Comparison of ENCODE assay signal across 8 mouse cellular contexts in genomic region chr9:96363581-96364140, GRCm38 (mm10). TPM values are rescaled to one million over a fixed set of nuclear protein-coding genes. Genes with fewer than 3 reads are reported as not detected.
DNase-seq lines count a peak whose midpoint lies in the region; ATAC-seq lines count a peak whose summit lies in the region.

No protein-coding gene starts in this region.

- H3K4me3 ChIP-seq in intestine, embryonic 16.5 days (ENCODE audit: low read length) = peak overlapping the region; percentile 82

- H3K36me3 ChIP-seq in intestine, embryonic 16.5 days (ENCODE audit: control insufficient read depth, insufficient read depth, low read length) = no peaks in the 10 kb centered on the region

- H3K27me3 ChIP-seq in intestine, embryonic 16.5 days (replicated peaks; ENCODE audit: control insufficient read depth, insufficient read depth, low read length) = no peaks in the 10 kb centered on the region

- H3K9me3 ChIP-seq in intestine, embryonic 16.5 days (ENCODE audit: control insufficient read depth, low read length) = 0 out of 2 replicates have a peak, but pooled peaks cover 4% of the 10 kb centered on the region

- H3K4me1 ChIP-seq in intestine, embryonic 16.5 days (ENCODE audit: control insufficient read depth, insufficient read depth, low read length) = peaks cover 5% of the 10 kb centered on the region; the same call in 1 of the 2 replicates

- H3K9ac ChIP-seq in intestine, embryonic 16.5 days (ENCODE audit: low read depth, low read length) = peak overlapping the region; percentile 87

- H3K27ac ChIP-seq in intestine, embryonic 16.5 days (ENCODE audit: low read length) = peak overlapping the region; percentile 94

- peak; percentile 77 for ATAC-seq in intestine, embryonic 16.5 days
- peak; percentile 65 for ATAC-seq in megakaryocyte-erythroid progenitor cell, adult 5-6 weeks (replicated peaks; ENCODE audit: low FRiP score, low TSS enrichment, poor library complexity, severe bottlenecking)

- H3K4me2 ChIP-seq in intestine, embryonic 16.5 days (ENCODE audit: low read depth, low read length) = peak overlapping the region; percentile 78

- under 1% methylated on average over 59 of the region's 64 CpGs for WGBS in intestine, embryonic 16.5 days

- DNase-seq in adrenal gland, postnatal 10 days = peak; percentile 85
- peak; percentile 70 for DNase-seq in embryo, embryonic 9.5 days (ENCODE audit: extremely low spot score)
- peak; percentile 55 to 70 for DNase-seq in gastrocnemius, postnatal 4 days (ENCODE audit: low spot score in 2 of 2)
- peak; percentile 59 to 61 for DNase-seq in left cerebral cortex, postnatal 25 days (ENCODE audit: low spot score in 2 of 2)
- peak; percentile 34 to 54 for DNase-seq in right cerebral cortex, postnatal 36 days (ENCODE audit: low spot score in 2 of 2)
- peak; percentile 74 for DNase-seq in yolk sac, embryonic 10.5 days (ENCODE audit: low spot score)

- intact Hi-C loops in left cerebral cortex, postnatal 25 days (cut with DNase I) = loop anchor here (1.0 to 5.0 kb wide), 3 partner anchors 74 to 169 kb away; partner anchors contain the start of gene Rnf7

RNA-seq across cellular contexts. Expression of gene Atp1b3, which starts 0.6 kb away (rescaled TPM):
- total RNA-seq in adrenal gland, postnatal 10 days (2021) = 100 to 1,000 TPM; 135 to 154 TPM
- 10 to 100 TPM; 76.5 to 84.8 TPM for total RNA-seq in gastrocnemius, postnatal 4 days (2021)
- 121 and 129 TPM in 2 replicates for polyA plus RNA-seq in intestine, embryonic 16.5 days (2015; fragmentation: Nextera tagmentation; extraction: Ambion mirVana)
- 10 to 100 TPM; 80.7 to 95.5 TPM for total RNA-seq in left cerebral cortex, postnatal 25 days (2021)
- 97.9 and 117 TPM in 2 replicates for total RNA-seq in megakaryocyte-erythroid progenitor cell, adult 5-6 weeks (2014; fragmentation: Nextera tagmentation)
- 84.7 and 100 TPM in 2 replicates for total RNA-seq in megakaryocyte-erythroid progenitor cell, adult 5-6 weeks (2017)

Comparison
In these comparisons a context has a peak if more than half of its experiments do, and no peak if none do; other contexts are left out.
1. Peak in every context shown above with its lines: DNase-seq, ATAC-seq, H3K4me3 ChIP-seq and H3K27ac ChIP-seq.